Mouse (Mus musculus): Measurements from ENCODE around the gene Bmp5. TPM values are rescaled to one million over a fixed set of nuclear protein-coding genes. Genes with fewer than 3 reads are reported as not detected.

Bmp5 gene
- total and polyA plus RNA-seq, 3 experiments: not detected

DNA sequence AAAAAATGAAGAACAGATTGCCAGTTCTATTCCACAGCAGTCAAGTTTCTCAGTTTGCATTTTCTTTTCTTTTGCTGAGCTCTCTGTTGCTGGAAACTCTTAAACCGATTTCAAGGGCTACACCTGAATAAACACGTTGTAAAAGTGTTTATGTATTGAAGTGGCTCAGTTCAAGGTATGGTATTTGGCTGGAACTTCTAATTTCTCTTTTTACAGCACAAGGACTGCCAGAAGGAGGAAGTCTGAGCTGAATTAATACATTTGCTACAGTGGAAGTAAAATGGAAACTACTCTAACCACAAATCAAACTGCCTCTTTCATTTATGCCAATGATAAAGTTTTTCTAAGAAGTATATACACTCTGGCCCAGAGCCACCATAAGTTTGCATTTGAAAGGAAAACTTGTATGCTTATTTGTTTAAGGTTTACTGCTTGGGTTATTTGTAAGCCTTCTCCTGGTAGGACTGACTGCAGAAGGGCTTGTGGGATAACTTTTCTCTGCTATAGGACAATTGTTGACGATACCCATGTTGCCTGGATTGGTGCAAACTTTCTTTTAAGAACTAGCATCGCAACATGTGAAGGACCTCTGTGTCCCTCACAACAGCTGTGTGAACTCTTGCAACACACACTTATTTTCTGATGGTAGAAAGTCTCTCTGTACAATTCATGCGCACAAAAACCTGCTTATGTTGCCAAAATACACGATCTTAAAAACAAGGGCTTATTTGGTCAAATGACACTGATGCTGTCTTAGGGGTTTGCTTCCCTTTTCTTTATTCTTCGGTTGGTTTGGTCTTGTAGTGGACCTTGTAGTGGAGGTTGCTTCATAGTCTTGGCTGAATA lies 95.4 kb downstream of the Bmp5 start:
- H3K79me2 ChIP-seq (replicated peaks; ENCODE audit: control insufficient read depth, extremely low read depth, insufficient read depth, poor library complexity, severe bottlenecking): no peaks in the 10 kb centered on the region
- in situ Hi-C loops (cut with MboI; ENCODE audit: low pct_ligation_motif_present, low pct_unique_long_range_greater_than_20kb, low sequenced_read_pairs): no loop called here
- 0 out of 4 replicates have a peak, but pooled peaks cover 0 to 2% of the 10 kb centered on the region in 2 experiments for H3K4me1 ChIP-seq (ENCODE audit: control insufficient read depth in 1 of 2, insufficient read depth in 2 of 2)
- no peak for DNase-seq (ENCODE audit: extremely low read depth)
- no peak for TF ChIP-seq ETS1 (conservative IDR thresholded peaks at IDR 0.05; ENCODE audit: low read depth, low read length)
- TF ChIP-seq TCF12 (IDR thresholded peaks at IDR 0.05; ENCODE audit: low read depth, low read length): no peak
- TF ChIP-seq MYC (IDR thresholded peaks at IDR 0.05; ENCODE audit: low read depth, low read length): no peak
- no peak for TF ChIP-seq USF1 (IDR thresholded peaks at IDR 0.05; ENCODE audit: low read depth, low read length)
- TF ChIP-seq CHD2 (IDR thresholded peaks at IDR 0.05; ENCODE audit: low read length): no peak
- no peak overlapping the region for H3K9ac ChIP-seq (ENCODE audit: insufficient read depth, low read depth)
- H3K27me3 ChIP-seq (replicated peaks): no peaks in the 10 kb centered on the region
- H3K9me3 ChIP-seq (replicated peaks; ENCODE audit: low read length): no peaks in the 10 kb centered on the region
- no peaks in the 10 kb centered on the region for H3K36me3 ChIP-seq (replicated peaks in 1 of 2; ENCODE audit: control insufficient read depth in 1 of 2, insufficient read depth in 1 of 2, low read length in 1 of 2)
- dilution Hi-C loops (cut with MboI; ENCODE audit: extremely low pct_ligation_motif_present, extremely low pct_unique_long_range_greater_than_20kb, low sequenced_read_pairs): no loop called here
- no peak overlapping the region for H3K4me3 ChIP-seq (replicated peaks in 1 of 3; ENCODE audit: low read depth in 2 of 3, low read length in 2 of 3, poor library complexity in 1 of 3)
- H3K4me2 ChIP-seq (ENCODE audit: insufficient read depth, low read depth, poor library complexity, severe bottlenecking): no peak overlapping the region; the same call in 1 of the 2 replicates
- no peak overlapping the region for H3K27ac ChIP-seq (ENCODE audit: insufficient read depth, low read depth)

DNA sequence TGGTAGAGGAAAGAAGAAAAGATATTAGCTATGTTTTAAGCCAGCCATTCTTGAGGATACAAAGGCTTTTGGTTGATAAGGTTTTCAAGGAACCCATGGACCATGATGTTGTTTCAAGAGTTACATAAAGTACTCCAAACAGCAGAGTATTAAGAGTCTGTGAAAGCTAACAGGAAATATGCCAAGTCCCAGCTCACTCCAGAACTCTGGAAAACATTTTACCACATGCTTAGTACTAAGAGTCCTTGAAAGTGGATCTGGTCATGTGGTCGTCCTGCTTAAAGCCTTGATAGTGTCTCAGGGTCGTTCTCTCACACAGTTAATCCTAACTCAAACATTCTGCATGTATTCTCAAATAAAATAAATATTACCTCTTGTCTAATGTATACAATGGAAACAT lies 101.2 kb downstream of the Bmp5 start:
- dilution Hi-C loops (cut with MboI; ENCODE audit: extremely low pct_ligation_motif_present, extremely low pct_unique_long_range_greater_than_20kb, low sequenced_read_pairs): no loop called here
- in situ Hi-C loops (cut with MboI; ENCODE audit: low pct_ligation_motif_present, low pct_unique_long_range_greater_than_20kb, low sequenced_read_pairs): no loop called here
- no peaks in the 10 kb centered on the region for H3K4me1 ChIP-seq (ENCODE audit: control insufficient read depth in 1 of 2, insufficient read depth in 2 of 2)
- H3K79me2 ChIP-seq (replicated peaks; ENCODE audit: control insufficient read depth, extremely low read depth, insufficient read depth, poor library complexity, severe bottlenecking): no peaks in the 10 kb centered on the region
- H3K9me3 ChIP-seq (replicated peaks; ENCODE audit: low read length): no peaks in the 10 kb centered on the region
- no peak overlapping the region for H3K9ac ChIP-seq (ENCODE audit: insufficient read depth, low read depth)
- H3K27ac ChIP-seq (ENCODE audit: insufficient read depth, low read depth): no peak overlapping the region
- H3K27me3 ChIP-seq (replicated peaks): no peaks in the 10 kb centered on the region
- no peak overlapping the region for H3K4me3 ChIP-seq (replicated peaks in 1 of 3; ENCODE audit: low read depth in 2 of 3, low read length in 2 of 3, poor library complexity in 1 of 3)
- no peak for DNase-seq (ENCODE audit: extremely low read depth)
- TF ChIP-seq GABPA (IDR thresholded peaks at IDR 0.05; ENCODE audit: insufficient replicate concordance, low read depth, low read length): no peak
- no peak for TF ChIP-seq KAT2A (IDR thresholded peaks at IDR 0.05; ENCODE audit: insufficient replicate concordance, low read length)
- TF ChIP-seq UBTF (IDR thresholded peaks at IDR 0.05; ENCODE audit: low read depth, low read length): no peak
- no peak for TF ChIP-seq MYC (IDR thresholded peaks at IDR 0.05; ENCODE audit: low read depth, low read length)
- no peak for TF ChIP-seq ZKSCAN1 (IDR thresholded peaks at IDR 0.05; ENCODE audit: borderline replicate concordance, low read depth, low read length)
- no peak for TF ChIP-seq USF2 (conservative IDR thresholded peaks at IDR 0.05; ENCODE audit: low read depth, low read length)
- no peak for TF ChIP-seq MAX (IDR thresholded peaks at IDR 0.05; ENCODE audit: low read length)
- no peak for TF ChIP-seq POLR2AphosphoS2 (IDR thresholded peaks at IDR 0.05; ENCODE audit: low read depth, low read length)
- no peaks in the 10 kb centered on the region for H3K36me3 ChIP-seq (replicated peaks in 1 of 2; ENCODE audit: control insufficient read depth in 1 of 2, insufficient read depth in 1 of 2, low read length in 1 of 2)
- H3K4me2 ChIP-seq (ENCODE audit: insufficient read depth, low read depth, poor library complexity, severe bottlenecking): no peak overlapping the region

All from CH12.LX (cell line).